Mouse (Mus musculus): ENCODE measurements around the gene Dpf2.

Gene Dpf2

DNA sequence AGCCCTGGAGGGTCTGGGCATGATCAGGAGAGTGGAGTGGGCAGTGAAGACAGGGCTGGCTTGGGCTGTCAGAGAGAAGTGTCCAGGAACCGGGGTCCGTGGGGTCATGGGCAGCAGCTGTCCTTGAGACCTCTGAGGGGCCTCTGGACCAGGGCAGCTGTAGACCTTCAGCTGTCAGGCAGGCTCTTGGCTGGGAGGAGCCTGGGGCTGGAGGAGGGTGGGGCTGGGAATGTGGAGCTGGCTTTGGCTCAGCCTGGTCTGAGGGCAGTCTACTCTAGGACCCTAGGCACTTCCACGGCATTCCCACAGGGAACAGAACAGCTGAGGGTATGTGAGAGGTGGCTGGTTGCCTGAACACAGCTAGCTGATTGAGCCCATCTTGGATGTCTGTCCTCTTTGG is 22.5 kb upstream of the Dpf2 start:
- DNase-seq = no peak

DNA sequence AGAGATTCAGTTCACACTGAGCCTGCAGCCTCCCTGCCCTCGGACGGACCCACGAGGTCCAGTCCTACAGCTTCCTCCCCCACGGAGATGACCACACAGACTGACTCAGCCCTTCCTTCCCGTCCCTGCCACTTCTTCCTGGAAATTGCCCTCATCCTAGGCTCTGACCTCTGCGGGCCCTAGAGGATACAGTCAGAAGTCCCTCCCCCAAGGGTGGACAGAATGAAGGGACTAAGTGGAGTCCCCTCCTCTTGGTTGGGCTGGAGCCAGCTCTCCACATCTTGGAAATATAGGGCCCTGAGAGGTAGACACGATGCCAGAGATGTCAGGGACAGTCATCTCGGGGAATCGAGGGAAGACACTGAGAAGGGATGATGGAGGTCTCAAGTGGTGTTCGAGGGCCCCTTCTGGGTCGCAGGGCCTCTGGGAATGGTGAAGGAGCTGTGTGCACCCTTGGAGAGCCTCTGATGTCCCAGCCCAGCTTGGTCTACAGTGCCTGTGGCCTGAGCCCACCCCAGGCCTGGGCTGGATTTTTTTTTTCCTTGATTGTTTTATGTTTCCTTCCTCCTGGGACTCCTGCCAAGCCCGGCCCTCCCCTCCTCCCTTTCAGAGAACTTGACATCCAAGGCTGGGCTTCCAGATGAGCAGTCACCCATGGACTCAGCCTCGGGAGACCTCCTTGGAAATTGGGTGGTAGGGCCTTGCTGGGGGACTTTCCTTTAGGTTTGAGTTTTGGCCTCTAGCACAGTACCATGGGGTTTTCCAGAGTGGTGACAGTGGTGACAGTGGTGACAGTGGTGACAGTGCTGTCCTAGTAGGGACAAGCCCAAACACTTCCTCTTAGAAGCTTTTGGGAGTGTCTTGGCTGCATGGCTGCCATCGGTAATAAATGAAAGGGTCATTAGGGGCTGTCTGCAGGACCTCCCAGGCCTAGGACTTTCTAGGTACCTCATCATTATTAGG is 17.1 kb upstream of the Dpf2 start:
- no peak for DNase-seq

DNA sequence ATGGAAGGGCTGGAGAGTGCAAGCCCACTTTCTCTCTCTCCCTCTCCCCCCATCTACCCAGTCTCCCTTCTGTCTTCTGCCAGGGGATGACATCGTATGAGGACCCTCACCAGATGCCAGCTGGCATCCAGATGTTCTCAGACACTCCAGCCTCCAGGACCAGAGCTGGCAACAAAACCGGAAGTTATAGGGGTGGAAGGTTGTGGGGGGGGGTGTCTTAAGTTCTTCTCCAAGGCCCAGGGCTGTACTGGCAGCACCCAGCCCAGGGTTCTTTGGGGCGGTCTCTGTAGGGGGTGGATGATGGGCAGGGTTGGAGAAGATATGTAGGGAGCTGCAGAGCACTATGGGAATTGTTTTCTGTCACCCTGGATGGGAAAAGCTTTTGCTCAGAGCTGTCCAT is 15.7 kb upstream of the Dpf2 start:
- no peak for DNase-seq

DNA sequence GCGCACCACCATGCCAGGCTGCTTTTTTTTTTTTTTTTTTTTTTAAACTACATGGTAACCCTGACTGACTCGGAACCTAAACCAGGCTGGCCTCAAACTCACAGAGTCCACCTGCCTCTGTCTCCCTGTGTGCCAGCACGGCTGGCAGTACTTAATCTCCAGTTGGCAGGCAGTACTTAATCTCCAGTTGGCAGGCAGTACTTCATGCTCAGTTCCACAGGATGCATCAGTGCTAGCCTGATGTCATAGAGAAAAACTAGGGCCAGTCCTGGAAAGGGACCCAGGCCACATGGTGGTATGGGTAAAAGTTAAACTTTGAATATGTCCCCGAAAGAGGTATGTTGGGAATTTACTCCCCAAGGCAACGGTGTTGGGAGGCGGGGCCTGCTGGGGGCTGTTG is 15.3 kb upstream of the Dpf2 start:
- DNase-seq = no peak

DNA sequence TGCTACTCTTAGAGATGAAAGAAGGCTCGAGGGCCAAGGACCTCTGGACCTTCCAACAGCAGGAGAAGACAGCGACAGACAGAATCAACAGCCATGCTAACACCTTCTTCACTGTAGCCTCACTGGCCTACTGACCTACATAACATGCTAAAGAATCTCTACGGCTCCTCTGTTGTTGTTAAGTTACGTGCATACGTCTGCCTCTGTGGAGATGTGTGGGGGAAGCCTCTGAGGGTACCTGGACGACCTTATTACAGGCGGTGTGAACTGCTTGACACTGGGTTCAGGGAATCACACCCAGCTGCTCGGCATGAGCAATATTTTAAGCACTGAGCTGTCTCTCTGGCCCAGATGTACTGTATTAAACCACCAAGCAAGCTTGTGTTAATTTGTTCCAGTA is 14.7 kb upstream of the Dpf2 start:
- DNase-seq = no peak

DNA sequence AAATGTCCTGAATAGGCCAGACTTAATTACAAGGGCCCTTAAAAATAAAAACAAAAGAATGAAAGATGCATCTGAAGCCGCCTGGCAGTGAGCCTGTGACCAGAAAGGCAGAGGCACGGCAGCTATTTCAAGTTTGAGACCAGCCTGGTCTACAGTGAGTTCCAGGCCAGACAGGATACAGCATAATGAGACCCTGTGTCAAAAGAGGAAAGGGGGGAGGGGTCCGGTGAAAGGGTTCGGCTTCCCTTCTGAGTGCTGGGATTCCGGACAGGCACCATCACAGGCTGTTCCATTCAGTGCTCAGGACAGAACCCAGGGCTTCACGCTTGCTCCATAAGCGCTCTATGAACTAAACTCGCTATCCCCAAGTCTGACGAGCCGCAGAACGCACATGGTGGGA is 14.2 kb upstream of the Dpf2 start:
- DNase-seq = no peak

DNA sequence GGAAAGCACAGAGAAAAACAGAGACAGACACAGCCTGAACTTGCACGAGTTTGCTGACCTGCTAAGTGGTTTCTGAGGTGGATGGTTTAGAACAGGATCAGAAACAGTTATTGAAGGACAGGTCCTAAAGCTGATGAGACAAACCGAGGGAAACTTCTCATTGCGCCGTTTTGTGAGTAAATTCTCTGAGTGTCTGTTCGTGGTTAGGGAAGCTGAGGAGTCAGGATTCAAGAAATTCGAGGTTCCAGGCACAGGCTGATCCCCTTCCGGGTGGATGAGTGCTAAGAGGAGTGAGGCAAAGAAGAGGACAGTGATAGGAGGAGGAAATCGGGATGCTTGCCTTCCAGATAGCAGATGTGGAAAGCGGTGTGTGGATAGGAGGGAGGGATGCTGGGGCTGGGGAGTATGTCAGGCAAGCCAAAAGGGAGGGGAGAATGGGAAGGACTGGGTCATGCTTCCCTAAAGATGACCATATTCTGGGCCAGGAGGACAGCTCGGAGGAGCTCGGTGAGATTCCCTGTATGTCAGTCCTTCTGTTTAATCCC is 12.6 kb upstream of the Dpf2 start:
- no peak for DNase-seq

DNA sequence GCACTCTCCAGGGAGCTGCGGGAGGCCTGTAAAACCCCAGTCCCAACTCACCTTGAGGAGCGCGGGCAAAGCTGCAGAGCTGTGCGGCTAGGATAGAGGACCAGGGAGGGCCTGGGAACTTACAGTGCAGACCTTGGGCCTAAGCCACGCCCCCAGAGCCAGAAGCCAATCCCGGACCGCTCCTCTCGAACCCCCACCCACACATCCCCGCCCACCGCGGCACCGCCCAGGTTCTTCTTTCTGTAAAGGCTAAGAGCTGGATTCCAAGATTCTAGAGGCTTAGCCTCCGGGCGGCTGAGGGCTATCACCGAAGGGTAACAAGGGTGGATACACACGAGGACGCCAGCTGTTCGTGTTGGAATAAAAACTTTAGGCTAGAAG is 11.9 kb upstream of the Dpf2 start, which contains the start of gene Cdc42ep2:
Cdc42ep2 (minus strand) TSS at position 104 of the 381 bp plus-strand sequence.
- peak; percentile 94 for DNase-seq

DNA sequence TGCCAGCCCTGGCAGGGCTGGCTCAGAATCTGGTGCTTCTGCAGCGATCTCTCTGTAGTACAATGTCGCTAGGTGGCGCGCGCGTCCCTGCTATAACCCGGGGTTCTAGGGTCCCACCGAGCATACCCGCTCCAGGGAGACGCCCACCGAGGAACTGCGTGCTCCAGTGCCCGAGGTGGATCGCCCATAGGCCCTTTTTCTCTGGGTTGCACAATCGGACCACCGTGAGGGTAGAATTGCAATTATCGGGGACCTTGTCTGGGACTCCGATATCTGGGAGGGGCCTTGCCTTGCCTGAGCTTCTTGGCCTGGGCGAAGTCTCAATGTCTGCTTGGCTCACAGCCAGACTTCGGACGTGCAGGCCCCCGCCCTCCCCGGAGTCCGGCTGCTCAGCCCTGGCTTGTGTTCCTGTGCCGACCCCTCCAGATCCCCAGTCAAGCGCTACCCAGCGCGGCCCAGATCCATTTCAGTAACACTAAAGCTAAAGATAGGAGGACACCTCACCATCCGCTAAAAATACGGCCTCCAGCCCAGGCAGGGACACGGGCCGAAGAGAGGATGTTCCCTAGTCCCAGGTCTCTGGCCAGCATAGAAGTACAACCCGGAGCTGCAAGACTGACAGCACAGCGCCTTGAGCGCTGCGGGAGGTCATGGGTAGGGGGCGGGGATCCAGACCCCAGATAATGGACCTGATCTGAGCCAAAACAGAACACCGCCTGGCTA is 11.3 kb upstream of the Dpf2 start:
- peak; percentile 88 for DNase-seq

DNA sequence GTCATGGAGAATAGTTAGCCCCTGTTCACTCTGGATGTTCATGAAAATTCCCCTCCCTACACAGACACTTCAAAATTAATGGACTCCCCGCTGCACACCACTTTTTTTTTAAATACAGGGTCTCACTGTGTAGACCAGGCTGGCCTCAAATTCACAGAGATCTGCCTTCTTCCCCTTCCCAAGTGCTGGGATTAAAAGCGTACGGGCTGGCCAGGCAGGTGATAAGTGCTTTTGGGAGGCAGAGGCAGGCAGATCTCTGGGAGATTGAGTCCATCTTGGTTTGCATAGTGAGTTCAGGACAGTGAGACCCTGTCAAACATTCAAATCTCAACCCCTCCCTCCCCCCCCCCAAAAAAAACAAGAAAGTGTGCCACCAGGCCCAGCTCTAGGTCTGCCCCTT is 10.2 kb upstream of the Dpf2 start:
- DNase-seq = no peak

DNA sequence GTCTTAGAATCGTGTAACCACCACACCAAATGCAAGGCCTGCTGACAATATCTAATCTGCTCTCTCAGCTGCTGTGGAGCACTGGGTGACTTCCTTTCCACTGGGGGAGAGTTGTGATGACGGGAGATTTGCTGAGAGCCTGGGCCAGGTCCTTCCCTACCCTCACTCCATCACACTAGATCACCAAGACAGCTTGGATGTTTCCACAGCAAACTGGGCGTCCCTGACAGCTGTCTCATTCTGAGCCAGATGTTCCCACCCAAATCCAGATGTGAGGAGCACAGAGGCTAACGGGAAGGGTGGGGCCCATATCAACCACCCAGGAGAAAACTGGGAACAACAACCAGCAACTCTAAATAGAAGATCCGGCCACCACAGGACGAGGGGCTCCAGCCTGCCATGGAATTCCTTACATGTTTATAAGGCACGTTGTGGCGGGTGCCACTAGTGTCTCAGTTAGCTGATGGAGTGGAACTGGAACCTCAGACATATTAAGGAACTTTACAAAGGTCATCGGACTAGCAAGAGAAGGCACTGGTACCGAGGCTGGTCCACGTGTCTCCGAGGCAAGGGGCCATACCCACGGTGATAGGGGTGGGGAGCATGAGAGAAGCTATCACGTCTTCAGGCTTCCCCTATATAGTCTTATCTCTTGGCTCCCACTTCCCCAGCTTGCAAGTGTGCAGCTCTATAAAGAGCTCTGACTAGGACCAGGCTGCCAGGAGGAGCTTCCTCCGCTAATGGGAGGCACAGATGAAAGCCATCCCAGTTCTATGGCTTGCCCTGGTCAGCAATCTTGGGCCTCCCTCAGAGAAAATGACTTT is 9.5 kb upstream of the Dpf2 start:
- DNase-seq = no peak

DNA sequence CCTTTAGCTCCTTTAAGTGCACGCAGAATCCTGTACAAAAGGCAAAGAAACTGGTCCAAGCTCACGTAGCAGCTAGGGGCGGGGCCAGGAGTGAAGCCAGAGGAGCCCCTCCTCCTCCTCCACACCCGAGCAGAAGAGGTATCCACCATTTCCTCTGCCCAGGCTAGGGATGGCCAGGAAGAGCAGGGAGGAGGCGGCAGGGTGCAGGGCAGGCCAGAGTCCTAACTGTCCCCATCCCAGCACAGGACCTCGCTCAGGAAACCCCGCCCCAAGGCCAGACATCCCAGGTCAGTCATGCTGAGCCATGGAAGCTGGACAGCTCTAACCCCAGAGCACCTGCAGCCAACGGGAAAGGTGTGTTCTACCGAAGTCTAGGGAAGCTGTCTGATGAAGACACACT is 8.9 kb upstream of the Dpf2 start:
- no peak for DNase-seq

DNA sequence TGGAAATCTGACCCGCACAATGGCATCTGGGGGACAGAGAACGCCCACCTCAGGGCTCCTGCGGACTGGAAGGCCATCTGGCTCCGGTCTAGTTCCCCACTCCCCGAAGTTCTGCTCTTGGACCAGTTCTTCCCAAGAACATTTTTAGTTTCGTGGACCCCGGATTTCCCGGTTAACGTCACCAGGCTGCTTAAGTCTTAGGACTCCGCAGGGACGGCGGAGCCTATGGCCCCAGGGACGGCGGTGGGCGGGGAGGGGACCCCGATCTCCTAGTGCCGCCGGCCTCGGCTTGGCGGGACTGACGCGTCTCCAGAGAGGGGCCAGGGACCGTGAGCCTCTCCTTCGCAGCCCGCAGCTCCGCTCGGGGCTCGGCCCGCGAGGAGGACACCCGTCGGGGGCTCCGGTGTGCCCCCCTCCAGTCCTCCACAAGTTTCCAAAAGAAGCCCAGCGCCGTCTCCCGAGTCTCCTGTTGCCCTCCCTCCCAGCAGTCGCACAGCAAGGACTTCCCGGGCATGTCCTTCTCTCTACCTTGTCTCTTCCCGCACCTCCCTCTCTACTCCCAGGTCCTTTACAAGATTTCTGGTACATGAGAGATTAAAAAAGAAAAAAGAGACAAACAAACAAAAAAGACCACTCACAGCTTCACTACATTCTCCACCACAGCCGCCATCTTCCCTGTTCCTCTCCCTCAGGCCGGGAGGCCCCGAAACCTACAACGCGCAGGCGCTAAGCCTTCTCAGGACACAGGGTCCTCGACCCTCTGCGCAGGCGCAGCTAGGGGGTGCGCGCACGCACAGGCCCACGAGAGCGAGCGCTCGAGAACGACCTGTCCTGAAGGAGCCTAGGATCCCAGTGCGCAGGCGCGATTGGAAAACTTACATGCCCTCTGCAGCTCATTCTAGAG is 455 bp downstream of the Dpf2 start:
- peak; percentile 99 for DNase-seq

DNA sequence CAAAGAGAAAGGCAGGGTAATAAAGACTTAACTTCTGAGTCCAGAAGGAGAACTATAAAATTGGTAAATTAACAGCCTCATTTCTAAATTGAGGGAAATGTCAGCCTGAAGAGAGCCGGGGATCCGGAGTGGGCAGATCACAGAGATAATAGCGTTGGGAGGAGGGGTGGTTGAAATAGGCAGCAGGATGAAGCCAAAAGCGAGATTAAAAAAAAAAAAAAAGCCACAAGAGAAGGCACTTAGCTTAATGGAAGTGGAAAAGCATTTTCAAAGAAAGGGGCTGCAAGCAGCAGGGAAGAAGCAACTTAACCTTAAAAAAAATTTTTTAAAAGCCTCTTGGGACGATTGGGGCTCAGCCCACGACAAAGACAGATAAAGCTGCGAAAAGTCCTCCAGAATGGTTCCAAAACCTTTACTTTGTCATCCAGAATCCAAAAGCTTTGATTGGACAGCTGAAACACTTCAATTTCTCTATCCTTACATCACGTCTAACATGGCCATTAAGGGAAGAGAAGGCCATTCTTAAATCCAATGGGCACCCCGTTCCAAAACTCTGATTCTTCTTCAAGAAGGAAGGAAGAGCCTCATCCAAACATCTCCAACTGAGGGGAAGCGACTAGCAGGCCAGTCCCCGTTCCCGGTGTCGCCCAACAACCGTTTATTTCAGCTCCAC is 1.2 kb downstream of the Dpf2 start:
- DNase-seq = no peak

DNA sequence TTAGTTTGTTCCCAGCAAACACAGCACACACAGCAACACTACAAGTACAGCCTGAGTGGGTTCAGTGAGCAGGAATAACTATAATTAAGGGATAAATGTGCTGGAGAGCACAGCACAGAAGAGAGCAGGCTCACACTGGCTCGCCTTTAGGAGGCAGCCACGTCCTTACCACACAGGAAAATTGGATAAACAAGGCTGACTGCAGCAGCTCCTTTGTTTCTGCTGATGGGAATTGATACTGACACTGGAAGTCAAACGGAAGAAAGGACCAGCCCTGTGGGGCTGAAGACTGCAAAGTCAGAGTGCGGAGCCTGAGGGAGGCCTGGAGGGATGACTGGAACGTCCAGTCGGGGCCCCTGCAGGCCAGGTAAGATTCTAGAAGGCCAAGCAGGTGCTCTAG is 2.6 kb downstream of the Dpf2 start:
- DNase-seq = no peak

DNA sequence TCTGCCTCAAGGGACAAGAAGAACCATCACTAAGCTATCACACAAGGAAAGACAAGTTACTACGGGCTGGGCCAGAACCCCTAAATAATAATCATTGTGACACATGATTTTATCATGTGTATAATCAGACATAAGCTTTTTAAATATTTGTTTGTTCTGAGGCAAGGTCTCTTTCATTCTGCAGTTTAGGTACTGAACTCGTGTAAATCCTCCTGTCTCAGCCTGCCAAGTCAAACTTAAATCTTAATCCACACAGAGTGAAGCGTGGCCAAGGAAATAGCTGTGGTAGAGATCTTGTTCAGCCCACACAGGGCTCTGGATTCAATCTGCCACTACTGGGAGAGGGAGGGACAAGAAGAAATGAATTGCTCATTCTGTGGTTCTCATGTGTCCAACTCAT is 5.5 kb downstream of the Dpf2 start:
- DNase-seq = no peak

DNA sequence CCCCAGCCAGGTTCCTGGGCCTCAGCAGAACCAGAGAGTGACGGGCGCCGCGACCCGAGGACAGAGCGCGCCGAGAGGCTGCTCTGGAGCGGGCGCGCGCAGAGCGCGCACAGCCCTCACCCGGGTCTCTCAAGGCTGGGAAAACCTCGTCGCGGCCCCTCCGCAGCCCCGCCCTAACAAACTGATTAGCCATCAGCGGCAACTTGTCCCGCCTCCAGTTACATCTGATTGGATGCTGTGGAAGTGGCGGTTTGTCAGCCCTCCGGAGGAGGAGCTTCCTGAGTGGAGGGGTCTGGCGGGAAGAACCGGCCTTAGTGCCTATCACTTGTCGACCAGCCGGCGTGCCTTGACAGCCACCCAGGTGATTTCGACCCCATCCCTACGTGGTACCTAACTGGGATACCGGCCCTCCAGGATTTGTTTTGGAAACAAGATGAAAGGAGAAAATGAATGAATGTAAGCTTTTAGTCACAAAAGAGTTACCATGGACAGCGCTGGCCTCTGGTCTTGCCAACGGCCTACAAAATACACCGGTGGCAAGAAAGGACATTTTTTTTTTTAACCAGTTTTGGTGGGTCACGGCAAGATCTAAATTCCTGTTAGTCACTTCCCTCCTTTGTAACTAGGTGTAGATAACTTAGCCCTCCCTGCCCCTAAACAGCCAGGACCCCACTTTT is 18.7 kb downstream of the Dpf2 start, which contains the start of gene Tigd3:
Tigd3 (minus strand) TSS at position 148 of the 677 bp plus-strand sequence.
- DNase-seq = peak; percentile 95

DNA sequence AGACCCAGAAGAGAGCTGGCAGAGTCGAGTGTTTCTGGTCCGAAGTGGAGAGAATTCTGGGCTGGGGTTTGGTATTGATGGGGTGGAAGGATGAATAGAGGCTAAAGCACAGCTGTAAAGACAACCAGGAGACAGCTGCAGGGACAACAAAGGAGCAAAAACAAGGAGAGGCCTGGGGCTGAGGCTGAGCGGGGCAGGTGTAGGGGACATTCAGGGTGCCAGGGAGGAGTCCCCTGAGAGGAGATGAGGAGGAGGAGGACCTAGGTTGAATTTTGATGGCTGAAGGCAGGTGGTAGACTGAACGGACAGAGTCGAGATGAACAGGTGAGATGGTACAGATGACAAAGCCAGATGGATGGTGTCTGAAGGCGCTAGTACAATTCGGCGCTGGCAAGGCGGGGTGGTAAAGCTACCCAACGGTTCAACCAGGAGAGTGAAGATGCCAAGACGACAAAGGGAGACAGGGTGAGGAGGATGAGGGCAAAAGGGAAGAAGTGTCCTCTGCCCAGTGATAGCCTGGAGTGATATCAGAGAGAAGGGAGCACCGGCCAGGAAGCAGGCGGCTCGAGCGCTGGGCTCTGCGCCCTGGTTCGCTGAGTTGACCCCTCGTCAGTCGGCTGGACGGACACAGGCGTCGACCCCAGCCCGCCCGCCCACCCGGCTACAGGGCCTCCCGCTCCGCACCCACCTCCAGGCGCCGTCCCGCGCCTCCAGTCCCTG is 19.4 kb downstream of the Dpf2 start:
- peak; percentile 36 for DNase-seq

DNA sequence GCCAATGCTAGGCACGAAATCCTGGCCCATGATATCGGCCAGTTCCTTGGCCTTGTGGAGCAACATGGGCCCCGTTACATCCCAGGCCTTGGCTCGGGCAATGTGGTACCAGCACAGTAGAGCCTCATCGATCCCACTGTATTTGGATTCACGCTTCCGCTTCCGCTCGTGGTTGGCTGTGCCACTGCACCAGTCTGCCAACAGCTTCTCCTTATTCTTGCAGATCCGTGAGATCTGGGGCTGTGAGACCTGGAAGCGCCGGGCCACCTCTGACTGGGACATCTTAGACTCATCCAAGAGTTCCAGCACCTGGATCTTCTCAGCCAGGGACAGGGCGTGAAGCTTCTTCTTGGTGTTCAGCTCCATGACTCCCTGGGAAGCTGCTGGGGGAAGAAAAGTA is 20.1 kb downstream of the Dpf2 start:
- DNase-seq = no peak

DNA sequence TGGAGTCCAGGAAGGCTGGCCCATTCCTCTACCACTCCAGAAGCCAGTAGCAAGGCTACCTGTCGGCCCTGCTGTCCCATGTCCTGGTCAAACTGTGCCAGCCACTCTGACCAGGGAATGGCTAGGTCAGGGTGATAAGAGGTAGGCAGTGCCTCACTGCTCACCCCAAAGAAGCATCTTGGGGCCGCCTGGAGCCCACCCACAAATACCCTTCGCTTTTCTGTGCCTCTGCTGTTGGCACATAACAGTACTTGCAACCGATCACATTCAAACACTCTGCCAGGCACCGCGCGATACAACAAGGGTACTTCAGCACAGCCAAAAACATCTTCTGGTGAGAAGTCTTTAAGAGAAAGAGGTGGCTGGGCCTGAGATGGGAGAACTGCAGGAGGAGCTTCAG is 20.5 kb downstream of the Dpf2 start:
- DNase-seq = no peak
